Mouse (Mus musculus) hindbrain, embryonic 16.5 days (tissue): ENCODE results near the gene Ccdc102a. TPM values are rescaled to one million over a fixed set of nuclear protein-coding genes. Genes with fewer than 3 reads are reported as not detected.

ENCODE experiments used
- ATAC-seq: fragments of 200-750 bp; cut with Nextera tagmentation; 2 replicates; pipeline ENCODE4 v1.8.0; 2017; ENCODE audit warnings: moderate TSS enrichment, moderate library complexity
- H3K27ac ChIP-seq: fragments of 300-500 bp; sonication (generic); 2 replicates; pipeline ENCODE4 v1.5.1; 2014; ENCODE audit warnings: low read depth, mild to moderate bottlenecking, control low read depth, low read length, moderate library complexity
- H3K27me3 ChIP-seq: fragments of 300-500 bp; sonication (generic); replicated peaks from 2 replicates; pipeline ENCODE4 v1.6.1; 2014; ENCODE audit warnings: low read length; ENCODE audit not compliant: control insufficient read depth, insufficient read depth
- H3K36me3 ChIP-seq: fragments of 300-500 bp; sonication (generic); 2 replicates; pipeline ENCODE4 v1.6.1; 2014; ENCODE audit warnings: mild to moderate bottlenecking, low read length, moderate library complexity, mixed read lengths; ENCODE audit not compliant: control insufficient read depth, insufficient read depth
- H3K4me1 ChIP-seq: fragments of 300-500 bp; sonication (generic); 2 replicates; pipeline ENCODE4 v1.6.1; 2014; ENCODE audit warnings: low read depth, low read length; ENCODE audit not compliant: control insufficient read depth, insufficient read depth
- H3K4me2 ChIP-seq: fragments of 300-500 bp; sonication (generic); 2 replicates; pipeline ENCODE4 v1.6.1; 2014; ENCODE audit warnings: mild to moderate bottlenecking, low read length, control low read depth, moderate library complexity
- H3K4me3 ChIP-seq: fragments of 300-500 bp; sonication (generic); 2 replicates; pipeline ENCODE4 v1.5.1; 2014; ENCODE audit warnings: mild to moderate bottlenecking, low read length, control low read depth, moderate library complexity
- H3K9ac ChIP-seq: fragments of 300-500 bp; sonication (generic); 2 replicates; pipeline ENCODE4 v1.6.1; 2014; ENCODE audit warnings: low read depth, mild to moderate bottlenecking, control low read depth, low read length, moderate library complexity
- H3K9me3 ChIP-seq: fragments of 300-500 bp; sonication (generic); 2 replicates; pipeline ENCODE4 v1.6.1; 2014; ENCODE audit warnings: mild to moderate bottlenecking, low read length, moderate library complexity; ENCODE audit not compliant: control insufficient read depth
- WGBS: fragments of 180-500 bp; shearing (Covaris S2); extraction: QIAGEN DNeasy Blood & Tissue Kit; methylation state at CpG from one replicate; pipeline ENCODE4 v1.1.7; 2014; 5-methylcytosine and 5-hydroxymethylcytosine counted together
- polyA plus RNA-seq: library from polyadenylated mRNA; unstranded; fragments of >200 nt; fragmentation: Nextera tagmentation; extraction: Ambion mirVana; gene quantifications from 2 replicates; pipeline ENCODE4 v1.2.1, GENCODE M21; 2015

Ccdc102a gene
- polyA plus RNA-seq, 1 experiment from 2014 or later, result 5.7 TPM

DNA sequence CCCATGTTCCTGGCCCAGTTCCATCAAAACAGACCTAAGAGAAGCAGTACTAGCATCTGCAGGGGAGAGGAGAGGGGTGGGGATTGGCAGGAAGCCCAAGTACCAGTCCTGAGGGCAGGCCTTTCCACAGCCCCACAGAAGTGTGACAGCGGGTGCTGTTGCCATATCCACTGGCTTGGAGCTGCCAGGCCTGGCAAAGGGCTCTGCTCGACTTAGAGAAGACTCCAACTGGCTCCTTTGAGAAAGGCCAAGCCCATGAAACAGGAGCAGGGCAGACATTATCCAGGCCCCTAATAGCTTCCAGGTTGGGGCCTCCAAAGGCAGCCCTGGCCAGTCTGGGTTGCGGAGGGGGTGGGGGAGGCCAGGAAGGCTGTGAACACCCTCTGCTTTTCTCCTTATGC lies 3.2 kb downstream of the Ccdc102a start:
- Histone ChIP-seq H3K9me3 (no peaks in the 10 kb centered on the region), H3K9ac (no peak overlapping the region), H3K4me1 (peaks cover 25% of the 10 kb centered on the region), H3K27ac (no peak overlapping the region), H3K4me3 (no peak overlapping the region), H3K4me2 (0 out of 2 replicates have a peak overlapping the region, but pooled peaks have one; percentile 8), H3K27me3 (peaks cover 15% of the 10 kb centered on the region), H3K36me3 (no peaks in the 10 kb centered on the region)
- 31% methylated on average over 3 of the region's 3 CpGs for WGBS
- ATAC-seq, result no peak

DNA sequence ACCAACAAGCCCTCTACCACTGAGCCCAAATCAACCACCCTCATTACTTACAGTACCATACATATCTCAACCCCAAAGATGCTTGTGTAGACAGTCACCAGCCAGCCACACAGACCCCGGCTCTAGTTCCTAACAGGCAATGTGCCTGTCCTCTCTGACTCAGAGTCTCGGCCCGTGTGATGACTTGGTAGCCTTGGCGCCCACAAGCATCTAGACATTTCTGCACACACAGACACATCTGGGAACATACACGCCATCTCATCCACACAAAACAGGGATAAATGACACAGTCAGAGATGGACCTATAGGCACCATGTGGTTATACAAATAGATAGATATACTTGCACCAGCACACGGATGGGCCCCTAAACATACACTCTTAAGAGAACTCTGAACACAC lies 3.6 kb downstream of the Ccdc102a start:
- Histone ChIP-seq H3K36me3 (no peaks in the 10 kb centered on the region), H3K4me1 (peaks cover 25% of the 10 kb centered on the region), H3K27ac (no peak overlapping the region), H3K9ac (no peak overlapping the region), H3K4me2 (no peak overlapping the region), H3K27me3 (peaks cover 15% of the 10 kb centered on the region), H3K9me3 (no peaks in the 10 kb centered on the region), H3K4me3 (no peak overlapping the region)
- WGBS, result 70% methylated on average over 6 of the region's 6 CpGs
- no peak for ATAC-seq

DNA sequence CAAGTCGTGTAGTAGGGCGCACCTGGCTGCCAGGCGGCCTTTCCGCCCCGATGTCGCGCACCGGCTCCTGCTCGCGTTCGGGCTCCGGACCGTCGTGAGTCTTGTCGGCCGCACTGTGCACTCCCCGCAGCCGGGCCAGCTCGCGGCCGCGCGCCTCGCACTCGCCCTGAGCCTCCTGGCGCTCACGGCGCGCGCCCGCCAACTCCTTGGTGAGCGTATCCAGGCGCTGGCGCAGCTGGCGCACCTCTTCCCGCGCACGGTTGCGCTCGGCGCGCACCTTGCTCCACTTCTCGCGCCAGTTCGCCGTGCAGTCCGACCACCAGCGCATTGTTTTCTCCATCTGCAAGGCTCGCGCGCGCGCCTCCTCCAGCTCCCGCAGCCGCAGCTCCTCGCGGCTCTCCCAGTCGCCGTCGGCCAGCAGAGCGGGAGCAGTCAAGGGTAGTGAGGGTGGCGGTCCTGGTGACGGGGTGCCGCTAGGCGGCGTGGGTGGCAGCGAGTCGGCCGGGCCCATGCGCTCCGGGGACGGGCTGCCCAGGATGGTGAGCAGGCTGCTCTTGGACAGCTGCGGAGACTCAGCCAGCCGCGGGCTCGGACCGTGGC lies 4.7 kb downstream of the Ccdc102a start:
- Histone ChIP-seq H3K9me3 (no peaks in the 10 kb centered on the region), H3K4me1 (peaks cover 25% of the 10 kb centered on the region), H3K4me3 (peak overlapping the region; percentile 54), H3K4me2 (peak overlapping the region; percentile 80), H3K27me3 (peaks cover 15% of the 10 kb centered on the region), H3K27ac (no peak overlapping the region), H3K36me3 (no peaks in the 10 kb centered on the region), H3K9ac (peak overlapping the region; percentile 60)
- peak; percentile 67 for ATAC-seq
- 10% methylated on average over 64 of the region's 77 CpGs for whole genome bisulfite sequencing

DNA sequence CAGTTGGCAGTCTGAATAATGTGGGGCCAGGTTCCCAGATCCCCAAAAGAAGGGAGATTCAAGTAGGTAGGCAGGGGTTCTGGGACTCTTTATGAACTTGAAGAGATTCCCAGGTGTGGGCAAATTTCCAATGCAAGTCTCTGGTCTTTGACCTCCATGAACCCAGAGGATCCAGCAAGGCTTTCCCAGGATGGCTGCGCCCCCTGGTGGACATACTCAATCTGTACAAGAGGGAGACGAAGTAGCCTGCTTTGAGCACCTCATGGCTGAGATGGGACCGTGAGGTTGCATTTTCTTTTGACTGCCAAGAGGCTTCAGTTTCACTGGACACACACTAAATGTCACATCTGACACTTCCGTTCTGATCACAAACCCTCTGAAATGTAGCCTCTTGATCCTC lies 9.1 kb downstream of the Ccdc102a start:
- H3K9ac ChIP-seq, result no peak overlapping the region
- H3K9me3 ChIP-seq, result no peaks in the 10 kb centered on the region
- H3K4me3 ChIP-seq, result no peak overlapping the region
- peaks cover 7% of the 10 kb centered on the region for H3K4me1 ChIP-seq
- no peak for ATAC-seq
- H3K4me2 ChIP-seq, result no peak overlapping the region
- WGBS, result 6% methylated on average over 4 of the region's 4 CpGs
- no peak overlapping the region for H3K27ac ChIP-seq
- H3K27me3 ChIP-seq, result peaks cover 8% of the 10 kb centered on the region
- no peaks in the 10 kb centered on the region for H3K36me3 ChIP-seq

DNA sequence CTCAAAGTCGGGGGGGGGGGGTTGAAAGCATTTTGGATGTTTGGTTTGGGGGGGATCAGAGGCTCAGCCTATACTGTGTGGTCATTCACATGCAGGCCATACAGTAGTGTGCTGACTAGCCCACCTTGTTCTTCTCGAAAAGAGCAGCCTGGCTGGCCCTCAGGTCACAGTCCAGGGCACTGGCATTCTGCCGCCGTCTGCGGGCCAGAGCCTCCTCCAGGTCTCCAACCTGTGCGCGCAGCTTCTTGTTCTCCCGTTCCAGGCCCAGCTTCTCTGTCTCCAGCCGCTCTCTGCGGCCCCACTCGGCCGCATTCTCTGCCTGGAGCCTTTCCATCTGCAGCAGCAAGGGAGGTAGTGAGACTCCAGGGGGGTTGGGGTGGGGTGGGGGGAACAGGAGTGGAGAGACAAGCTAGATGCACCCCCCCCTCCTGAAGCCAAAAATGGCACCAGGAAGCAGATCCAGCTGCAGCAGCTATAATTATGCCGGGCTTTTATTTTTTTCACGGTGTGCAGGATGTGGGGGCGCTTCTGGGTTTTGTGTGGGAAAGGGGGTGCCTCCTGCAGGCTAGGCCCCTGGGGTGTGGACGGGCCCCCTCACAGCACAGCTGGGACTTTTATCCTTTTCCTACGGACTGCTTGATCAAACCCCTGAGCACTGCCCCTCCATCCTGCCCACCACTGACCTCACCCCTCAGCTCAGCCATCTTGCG lies 10.2 kb downstream of the Ccdc102a start:
- no peak overlapping the region for H3K27ac ChIP-seq
- ATAC-seq, result no peak

DNA sequence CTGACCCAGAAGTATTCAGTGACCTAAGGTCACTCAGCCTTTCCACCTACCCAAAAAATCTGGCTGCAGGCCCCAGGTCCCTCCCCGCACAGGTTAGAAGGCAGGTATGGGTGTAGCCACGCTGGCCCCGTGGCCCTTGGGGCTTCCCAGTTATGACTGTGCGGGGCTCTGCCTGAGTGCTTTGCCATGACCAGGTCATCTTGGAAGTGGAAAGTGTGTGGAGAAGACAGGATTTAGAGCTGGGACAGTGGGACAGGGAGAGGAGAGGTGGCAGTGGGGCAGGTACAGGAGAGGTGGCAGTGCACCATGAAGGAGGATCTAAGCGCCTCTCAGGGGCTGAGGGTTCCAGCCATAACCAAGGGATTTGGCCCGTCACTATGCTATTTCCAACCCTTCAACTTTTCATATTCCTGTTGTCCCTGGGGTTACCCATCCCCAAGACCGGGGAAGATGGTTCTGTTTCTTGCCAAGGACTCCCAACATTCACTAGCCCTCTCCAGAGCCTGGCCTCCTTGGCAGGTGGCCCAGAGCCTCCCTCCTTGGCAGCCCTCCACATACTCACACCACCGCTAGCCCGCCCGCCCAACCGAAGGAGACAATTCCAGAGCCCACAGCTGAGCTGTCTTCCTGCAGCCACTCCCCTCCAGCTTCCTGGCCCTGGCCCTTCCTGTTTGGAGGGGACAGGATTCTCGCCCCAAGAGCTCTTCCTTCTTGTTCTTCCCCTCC lies 13.3 kb downstream of the Ccdc102a start:
- no peak overlapping the region for H3K4me3 ChIP-seq
- no peak overlapping the region for H3K27ac ChIP-seq
- 57% methylated on average over 11 of the region's 12 CpGs for WGBS

More for the DNA sequence above, 10.2 kb downstream of the Ccdc102a start:
- H3K4me3 ChIP-seq, result no peak overlapping the region
- H3K36me3 ChIP-seq, result no peaks in the 10 kb centered on the region
- peaks cover under 1% of the 10 kb centered on the region for H3K4me1 ChIP-seq
- peaks cover 3% of the 10 kb centered on the region; the same call in 1 of the 2 replicates for H3K27me3 ChIP-seq
- H3K9ac ChIP-seq, result no peak overlapping the region
- no peaks in the 10 kb centered on the region for H3K9me3 ChIP-seq
- WGBS, result 86% methylated on average over 18 of the region's 18 CpGs
- H3K4me2 ChIP-seq, result no peak overlapping the region

DNA sequence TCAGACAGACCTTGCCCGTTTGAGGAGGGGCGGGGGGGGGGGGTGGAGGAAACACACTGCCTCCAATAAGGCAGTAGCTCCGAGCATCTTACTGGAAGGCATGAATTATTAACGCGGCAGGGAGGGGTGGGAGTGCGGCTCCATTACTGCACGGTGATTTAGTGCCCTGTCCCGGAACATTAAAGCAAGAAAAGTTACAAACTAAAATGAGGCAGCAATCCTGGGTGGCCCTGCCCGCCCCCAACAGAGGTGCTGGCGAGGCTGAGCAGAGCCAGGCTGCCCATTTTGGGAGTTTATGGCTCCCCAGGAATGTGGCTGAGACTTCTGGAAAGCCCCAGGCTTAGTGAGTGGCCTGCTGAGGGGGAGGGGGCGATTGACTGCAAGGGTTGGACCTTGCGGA lies 14.2 kb downstream of the Ccdc102a start:
- H3K27me3 ChIP-seq, result no peaks in the 10 kb centered on the region
- H3K9me3 ChIP-seq, result no peaks in the 10 kb centered on the region
- no peak for ATAC-seq
- H3K4me3 ChIP-seq, result no peak overlapping the region
- H3K4me2 ChIP-seq, result no peak overlapping the region
- H3K27ac ChIP-seq, result no peak overlapping the region
- no peaks in the 10 kb centered on the region; the same call in 1 of the 2 replicates for H3K4me1 ChIP-seq
- 50% methylated on average over 12 of the region's 12 CpGs for WGBS
- H3K9ac ChIP-seq, result no peak overlapping the region
- no peaks in the 10 kb centered on the region for H3K36me3 ChIP-seq

More for the DNA sequence above, 13.3 kb downstream of the Ccdc102a start:
- H3K36me3 ChIP-seq, result no peaks in the 10 kb centered on the region
- H3K4me1 ChIP-seq, result no peaks in the 10 kb centered on the region; the same call in 1 of the 2 replicates
- no peak overlapping the region for H3K4me2 ChIP-seq
- peak; percentile 78 for ATAC-seq
- no peaks in the 10 kb centered on the region for H3K9me3 ChIP-seq
- H3K9ac ChIP-seq, result no peak overlapping the region
- no peaks in the 10 kb centered on the region for H3K27me3 ChIP-seq

DNA sequence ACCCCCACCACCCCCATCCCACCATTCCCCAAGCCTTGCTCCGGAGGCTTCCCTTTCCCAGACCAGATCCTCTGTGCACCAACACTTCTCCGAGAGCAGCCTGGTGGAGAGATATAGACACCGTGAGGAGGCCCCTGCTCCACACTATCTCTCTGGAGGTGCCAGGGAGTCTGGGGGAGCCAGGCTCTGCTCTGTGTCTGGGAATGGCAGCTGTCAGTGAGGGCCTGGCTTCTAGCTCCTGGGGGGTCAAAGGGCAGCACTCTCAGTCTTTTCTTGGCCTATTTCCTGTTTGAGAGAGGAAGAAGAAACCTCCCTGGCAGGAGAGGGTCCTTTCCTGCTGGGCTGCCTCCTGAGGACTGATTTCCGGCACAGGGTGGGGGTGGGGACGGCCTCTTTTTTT lies 16.9 kb downstream of the Ccdc102a start:
- no peaks in the 10 kb centered on the region for H3K9me3 ChIP-seq
- H3K4me3 ChIP-seq, result no peak overlapping the region
- no peak overlapping the region for H3K27ac ChIP-seq
- no peaks in the 10 kb centered on the region; the same call in 1 of the 2 replicates for H3K4me1 ChIP-seq
- no peak overlapping the region for H3K4me2 ChIP-seq
- H3K9ac ChIP-seq, result no peak overlapping the region
- 32% methylated on average over 5 of the region's 5 CpGs for WGBS
- no peak for ATAC-seq
- H3K27me3 ChIP-seq, result no peaks in the 10 kb centered on the region
- no peaks in the 10 kb centered on the region for H3K36me3 ChIP-seq

DNA sequence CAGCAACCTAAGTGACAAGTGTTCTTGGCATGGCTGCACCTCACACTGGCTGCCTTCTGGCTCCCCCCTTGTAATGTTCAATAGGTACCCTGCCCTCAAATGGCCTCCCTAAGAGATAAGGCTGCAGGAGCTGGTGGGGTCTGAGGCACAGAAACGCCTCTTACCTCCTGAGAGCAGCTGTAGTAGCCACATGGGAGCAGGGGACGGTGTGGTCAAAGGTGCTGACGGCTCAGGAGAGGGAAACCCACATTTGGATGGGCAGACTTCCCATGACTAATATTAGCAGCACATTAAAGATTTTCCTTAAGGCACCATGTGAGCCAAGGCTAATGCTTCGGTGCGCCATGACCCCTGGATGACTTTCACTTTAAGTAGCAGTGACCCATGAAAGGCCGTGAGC lies 17.3 kb downstream of the Ccdc102a start:
- Histone ChIP-seq H3K9ac (no peak overlapping the region), H3K4me1 (no peaks in the 10 kb centered on the region; the same call in 1 of the 2 replicates), H3K27ac (no peak overlapping the region), H3K4me3 (no peak overlapping the region), H3K9me3 (no peaks in the 10 kb centered on the region), H3K4me2 (no peak overlapping the region), H3K27me3 (no peaks in the 10 kb centered on the region), H3K36me3 (no peaks in the 10 kb centered on the region)
- ATAC-seq, result no peak
- WGBS, result 21% methylated on average over 6 of the region's 6 CpGs
